Mouse (Mus musculus) limb, embryonic 14.5 days (tissue): ENCODE measurements around the gene Itgae. TPM values are rescaled to one million over a fixed set of nuclear protein-coding genes. Genes with fewer than 3 reads are reported as not detected.
A peak's percentile ranks its signal among the peaks of the same experiment; 100 is the strongest.

Source experiments
- ATAC-seq: fragments of 200-750 bp; cut with Nextera tagmentation; 2 replicates; pipeline ENCODE4 v1.8.0; 2017; ENCODE audit warnings: low read depth, moderate number of reproducible peaks, moderate TSS enrichment; ENCODE audit not compliant: low FRiP score
- DNase-seq: peaks from one replicate; pipeline ENCODE4 v3.0.0-alpha.2; 2015; ENCODE audit warnings: low spot score
- H3K27ac ChIP-seq: fragments of 300-500 bp; sonication (generic); replicated peaks from 2 replicates; pipeline ENCODE4 v1.5.1; 2014; ENCODE audit warnings: low read depth, mild to moderate bottlenecking, low read length, moderate library complexity, mixed read lengths
- H3K27me3 ChIP-seq: fragments of 300-500 bp; sonication (generic); 2 replicates; pipeline ENCODE4 v1.6.1; 2014; ENCODE audit warnings: low read length, mixed read lengths; ENCODE audit not compliant: control insufficient read depth, insufficient read depth
- H3K36me3 ChIP-seq: fragments of 300-500 bp; sonication (generic); 2 replicates; pipeline ENCODE4 v1.6.1; 2014; ENCODE audit warnings: mild to moderate bottlenecking, low read length, moderate library complexity, mixed read lengths; ENCODE audit not compliant: control insufficient read depth, insufficient read depth
- H3K4me1 ChIP-seq: fragments of 300-500 bp; sonication (generic); 2 replicates; pipeline ENCODE4 v1.6.1; 2014; ENCODE audit warnings: antibody characterized with exemption, low read length, mixed read lengths; ENCODE audit not compliant: control insufficient read depth, insufficient read depth
- H3K4me2 ChIP-seq: fragments of 300-500 bp; sonication (generic); replicated peaks from 2 replicates; pipeline ENCODE4 v1.6.1; 2014; ENCODE audit warnings: low read depth, mild to moderate bottlenecking, low read length, moderate library complexity; ENCODE audit not compliant: severe bottlenecking
- H3K4me3 ChIP-seq: fragments of 300-500 bp; sonication (generic); replicated peaks from 2 replicates; pipeline ENCODE4 v1.5.1; 2014; ENCODE audit warnings: low read length
- H3K9ac ChIP-seq: fragments of 300-500 bp; sonication (generic); 2 replicates; pipeline ENCODE4 v1.6.1; 2014; ENCODE audit warnings: mild to moderate bottlenecking, low read depth, low read length, moderate library complexity; ENCODE audit not compliant: severe bottlenecking
- H3K9me3 ChIP-seq: fragments of 300-500 bp; sonication (generic); 2 replicates; pipeline ENCODE4 v1.6.1; 2016; ENCODE audit warnings: low read length; ENCODE audit not compliant: control insufficient read depth
- POLR2A ChIP-seq: fragments of 200-500 bp; IDR thresholded peaks from 2 replicates; pipeline ENCODE4 v1.8.0; 2012; ENCODE audit warnings: inconsistent platforms, mild to moderate bottlenecking, moderate library complexity, borderline replicate concordance; ENCODE audit not compliant: insufficient read depth, insufficient read length; ENCODE audit errors: extremely low read depth
- WGBS: fragments of 180-500 bp; shearing (Covaris S2); extraction: QIAGEN DNeasy Blood & Tissue Kit; methylation state at CpG from one replicate; pipeline ENCODE4 v1.1.7; 2014; 5-methylcytosine and 5-hydroxymethylcytosine counted together
- polyA plus RNA-seq, 2 experiments: library from polyadenylated mRNA; depleted of rRNA in 1 of 2; stranded (reverse) in 1 of 2; unstranded in 1 of 2; fragments of >200 nt; fragmentation: Nextera tagmentation in 1 of 2; extraction: Ambion mirVana in 1 of 2; gene quantifications; 2 replicates each; pipeline versions ENCODE4 v1.2.1 to v1.2.3; 2012 to 2014

Itgae gene
- polyA plus RNA-seq, 2 experiments: 0.15 to 0.37 TPM

GRCm38 (mm10) chr11:73136587-73136986 lies 46.2 kb downstream of the Itgae start:
- H3K4me2 ChIP-seq: peak overlapping the region; percentile 87

GRCm38 (mm10) chr11:73137116-73137515 lies 46.7 kb downstream of the Itgae start:
- peak overlapping the region; percentile 87 for H3K4me2 ChIP-seq
- peaks cover 11% of the 10 kb centered on the region for H3K36me3 ChIP-seq
- H3K4me3 ChIP-seq: peak overlapping the region; percentile 90
- no peaks in the 10 kb centered on the region for H3K27me3 ChIP-seq
- no peaks in the 10 kb centered on the region for H3K9me3 ChIP-seq
- H3K9ac ChIP-seq: peak overlapping the region; percentile 80
- TF ChIP-seq POLR2A: no peak
- no peak overlapping the region for H3K27ac ChIP-seq
- H3K4me1 ChIP-seq: peaks cover 15% of the 10 kb centered on the region
- ATAC-seq (no peak), DNase-seq (peak; percentile 25)
- WGBS: 32% methylated on average over 11 of the region's 11 CpGs

More at GRCm38 (mm10) chr11:73136587-73136986, 46.2 kb downstream of the Itgae start:
- 77% methylated on average over 6 of the region's 6 CpGs for WGBS
- no peak for TF ChIP-seq POLR2A
- Histone ChIP-seq H3K27me3 (no peaks in the 10 kb centered on the region), H3K9ac (no peak overlapping the region), H3K9me3 (no peaks in the 10 kb centered on the region), H3K27ac (no peak overlapping the region), H3K4me1 (peaks cover 15% of the 10 kb centered on the region), H3K4me3 (peak overlapping the region; percentile 90), H3K36me3 (peaks cover 11% of the 10 kb centered on the region)
- DNase-seq (no peak), ATAC-seq (no peak)

GRCm38 (mm10) chr11:73137591-73138501 lies 47.5 kb downstream of the Itgae start, which contains the start of gene Haspin:
Haspin (minus strand) TSS chr11:73138294.
- Histone ChIP-seq H3K9ac (peak within 1 kb of the TSS; percentile 80), H3K36me3 (peaks cover 7% of the 10 kb centered on the region), H3K9me3 (no peaks in the 10 kb centered on the region), H3K27me3 (no peaks in the 10 kb centered on the region), H3K4me2 (peak within 1 kb of the TSS; percentile 87), H3K4me3 (peak within 1 kb of the TSS; percentile 90), H3K4me1 (peaks cover 15% of the 10 kb centered on the region), H3K27ac (no peak within 1 kb of the TSS)
- peak; percentile 90 for ATAC-seq
- TF ChIP-seq POLR2A: 0 out of 2 replicates have a peak, but pooled peaks have one; percentile 20
- under 1% methylated on average over 60 of the region's 84 CpGs for WGBS
- peak; percentile 84 for DNase-seq

- Histone ChIP-seq H3K27ac (no peak overlapping the region), H3K27me3 (no peaks in the 10 kb centered on the region), H3K36me3 (no peaks in the 10 kb centered on the region), H3K4me2 (no peak overlapping the region), H3K4me1 (no peaks in the 10 kb centered on the region), H3K4me3 (no peak overlapping the region), H3K9me3 (no peaks in the 10 kb centered on the region), H3K9ac (no peak overlapping the region)
- no peak for ATAC-seq
- DNase-seq: no peak
- TF ChIP-seq POLR2A: no peak
- WGBS: 83% methylated on average over 1 of the region's 1 CpGs
Observed at GRCm38 (mm10) chr11:73144261-73144681, 53.9 kb downstream of the Itgae start.

DNA sequence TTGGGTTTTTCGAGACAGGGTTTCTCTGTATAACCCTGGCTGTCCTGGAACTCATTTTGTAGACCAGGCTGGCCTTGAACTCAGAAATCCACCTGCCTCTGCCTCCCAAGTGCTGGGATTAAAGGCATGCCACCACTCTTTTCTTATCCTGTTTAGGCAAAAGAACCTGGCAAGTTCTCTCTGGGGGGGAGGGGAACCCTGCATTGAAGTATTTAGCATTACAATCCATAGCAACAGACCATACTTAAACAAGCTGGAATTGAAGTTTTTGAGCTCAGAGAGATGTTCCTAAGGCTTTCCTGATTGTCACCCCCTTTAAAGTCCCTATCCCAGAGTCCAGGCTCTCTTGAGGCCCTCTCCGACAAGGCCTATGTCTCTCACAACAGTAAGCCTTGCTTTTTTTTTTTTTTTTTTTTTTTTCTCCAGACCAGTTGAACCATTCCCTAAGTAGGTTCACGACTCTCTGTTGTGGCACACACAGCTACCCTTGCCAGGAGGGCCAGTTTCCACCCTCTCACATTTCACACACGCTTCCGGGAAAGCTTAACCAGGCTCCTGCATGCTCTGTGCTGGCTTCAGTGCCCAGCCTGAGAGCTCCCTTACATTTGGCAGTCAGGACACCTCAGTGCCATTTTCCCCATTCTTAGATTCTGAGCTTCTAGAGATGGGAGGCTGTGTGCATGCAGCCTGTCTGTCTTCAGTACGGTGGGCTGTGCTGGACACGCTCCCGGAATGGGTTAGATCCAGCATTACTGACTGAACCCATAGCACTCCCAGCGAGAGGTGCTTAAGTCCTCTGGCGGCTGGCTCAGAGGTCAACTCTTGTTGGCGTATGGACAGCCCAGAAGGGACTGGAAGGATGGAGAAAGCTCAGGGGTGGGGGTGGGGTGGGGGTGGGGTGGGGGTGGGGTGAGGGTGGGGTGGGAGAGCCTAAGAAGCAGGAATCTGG lies 55.9 kb downstream of the Itgae start:
- ATAC-seq (no peak), DNase-seq (no peak)
- TF ChIP-seq POLR2A: no peak
- Histone ChIP-seq H3K27me3 (no peaks in the 10 kb centered on the region), H3K4me3 (no peak overlapping the region), H3K4me2 (no peak overlapping the region), H3K36me3 (no peaks in the 10 kb centered on the region), H3K4me1 (no peaks in the 10 kb centered on the region), H3K9ac (no peak overlapping the region), H3K9me3 (no peaks in the 10 kb centered on the region), H3K27ac (no peak overlapping the region)
- 54% methylated on average over 11 of the region's 11 CpGs for WGBS
